Mouse (Mus musculus): ENCODE results near the gene Diras1. TPM values are rescaled to one million over a fixed set of nuclear protein-coding genes. Genes with fewer than 3 reads are reported as not detected.
A peak's percentile ranks its signal among the peaks of the same experiment; 100 is the strongest.
"Not testable (repeated sequence)": the region's sequence is repeated elsewhere in the genome, so short reads cannot be mapped to it uniquely, and the experiment has no call there.

Gene Diras1
- 104 and 119 TPM in 2 replicates for total RNA-seq (2014; rRNA removed)
- polyA plus RNA-seq (2015; fragmentation: Nextera tagmentation; extraction: Ambion mirVana), result 95.2 and 98.3 TPM in 2 replicates

DNA sequence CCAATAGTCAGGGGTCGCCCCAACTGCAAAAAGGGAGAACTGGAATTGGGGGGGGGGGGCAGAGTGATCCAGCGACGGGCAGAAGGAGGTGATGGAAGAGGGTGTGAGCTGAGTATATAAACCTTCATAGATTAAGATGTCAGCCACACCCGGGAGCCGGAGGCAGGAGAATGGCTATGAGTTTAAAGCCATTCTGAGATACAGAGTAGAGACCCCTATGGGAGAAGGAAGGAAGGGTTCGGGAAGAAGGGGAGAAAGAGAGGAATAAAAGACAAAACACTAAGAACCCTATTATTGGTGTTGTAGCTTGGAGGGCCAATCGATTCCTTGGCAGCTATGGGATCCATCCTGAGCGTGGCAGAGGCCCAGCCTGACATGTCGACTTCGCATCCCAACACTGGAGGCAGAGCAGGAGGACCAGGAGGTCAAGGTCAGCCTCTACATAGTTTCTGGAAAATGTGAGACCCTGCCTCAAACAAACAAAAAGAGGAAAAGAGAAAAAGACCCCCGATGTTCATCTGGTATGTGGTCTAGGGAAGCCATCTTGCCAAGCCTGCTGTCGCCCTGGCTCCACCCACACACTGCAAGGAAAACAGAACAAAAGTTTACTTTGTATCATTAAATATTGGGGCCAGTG lies at the start of gene Diras1:
Diras1 (minus strand) TSS at position 24 of the 637 bp plus-strand sequence.
- Histone ChIP-seq H3K36me3 (ENCODE audit: insufficient read depth, low read length) (peaks cover 10% of the 10 kb centered on the region), H3K9ac (replicated peaks; ENCODE audit: low read length, poor library complexity, severe bottlenecking) (peak within 1 kb of the TSS; percentile 85), H3K27ac (ENCODE audit: low read depth, low read length) (peak within 1 kb of the TSS; percentile 69), H3K4me3 (ENCODE audit: low read depth, low read length) (peak within 1 kb of the TSS; percentile 52), H3K4me1 (ENCODE audit: insufficient read depth, low read length) (peaks cover 16% of the 10 kb centered on the region), H3K27me3 (ENCODE audit: insufficient read depth, low read length) (no peaks in the 10 kb centered on the region), H3K4me2 (ENCODE audit: low read depth, low read length, poor library complexity, severe bottlenecking) (peak within 1 kb of the TSS; percentile 87), H3K9me3 (ENCODE audit: low read length) (no peaks in the 10 kb centered on the region)
- ATAC-seq (ENCODE audit: low FRiP score) (peak; percentile 45; the same call in 1 of the 2 replicates), DNase-seq (ENCODE audit: low spot score) (no peak)
- 38% methylated on average over 12 of the region's 12 CpGs for whole genome bisulfite sequencing
- peak; percentile 50 for TF ChIP-seq CTCF (IDR thresholded peaks at IDR 0.05)

DNA sequence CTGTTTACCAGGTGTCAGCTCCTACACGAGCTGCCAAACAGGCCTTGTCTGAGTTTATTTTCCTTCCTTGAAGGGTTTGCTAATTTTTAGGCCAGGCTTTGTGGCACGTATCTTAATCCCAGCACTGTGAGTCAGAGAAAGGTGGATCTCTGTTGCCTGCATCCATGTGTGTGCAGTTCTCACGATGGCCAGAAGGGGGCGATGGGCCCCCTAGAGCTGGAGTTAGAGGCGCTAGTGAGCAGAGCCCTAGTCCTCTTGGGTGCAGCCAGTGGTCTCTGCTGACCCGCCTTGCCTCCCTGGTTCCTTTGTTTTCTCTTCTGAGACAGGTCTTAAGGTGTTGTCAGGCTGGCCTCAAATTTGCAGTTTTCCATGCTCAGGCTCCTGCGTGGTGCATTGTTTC lies 48.0 kb upstream of the Diras1 start:
- Histone ChIP-seq H3K9ac (replicated peaks; ENCODE audit: low read length, poor library complexity, severe bottlenecking) (no peak overlapping the region), H3K27me3 (ENCODE audit: insufficient read depth, low read length) (no peaks in the 10 kb centered on the region), H3K4me3 (ENCODE audit: low read depth, low read length) (no peak overlapping the region), H3K27ac (ENCODE audit: low read depth, low read length) (no peak overlapping the region), H3K4me1 (ENCODE audit: insufficient read depth, low read length) (peaks cover 13% of the 10 kb centered on the region), H3K4me2 (ENCODE audit: low read depth, low read length, poor library complexity, severe bottlenecking) (no peak overlapping the region), H3K36me3 (ENCODE audit: insufficient read depth, low read length) (peaks cover 47% of the 10 kb centered on the region), H3K9me3 (ENCODE audit: low read length) (no peaks in the 10 kb centered on the region)
- 65% methylated on average over 7 of the region's 7 CpGs for WGBS
- no peak for DNase-seq (ENCODE audit: low spot score)
- no peak for ATAC-seq (ENCODE audit: low FRiP score)
- peak; percentile 69 for TF ChIP-seq CTCF (IDR thresholded peaks at IDR 0.05)

DNA sequence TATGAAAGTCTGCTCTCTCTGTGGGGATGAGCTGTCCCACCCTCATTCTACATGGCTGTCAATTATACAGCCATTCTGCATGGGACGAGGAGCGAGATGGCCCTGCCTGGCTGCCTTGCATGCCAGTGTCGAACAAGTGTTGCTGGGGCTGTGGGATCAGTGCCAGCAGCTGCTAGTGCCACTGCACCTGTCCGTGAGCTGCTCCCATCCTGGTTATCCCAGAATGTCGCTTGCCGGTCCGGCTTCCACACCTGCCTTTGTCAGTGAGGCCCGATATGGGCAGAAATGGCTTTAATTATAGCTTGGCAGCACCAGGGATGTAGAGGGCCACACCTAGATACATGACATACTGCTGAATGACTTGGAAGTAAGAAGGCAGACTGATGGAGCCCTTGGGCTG lies 46.8 kb upstream of the Diras1 start:
- no peak for ATAC-seq (ENCODE audit: low FRiP score)
- no peak overlapping the region for H3K9ac ChIP-seq (replicated peaks; ENCODE audit: low read length, poor library complexity, severe bottlenecking)

DNA sequence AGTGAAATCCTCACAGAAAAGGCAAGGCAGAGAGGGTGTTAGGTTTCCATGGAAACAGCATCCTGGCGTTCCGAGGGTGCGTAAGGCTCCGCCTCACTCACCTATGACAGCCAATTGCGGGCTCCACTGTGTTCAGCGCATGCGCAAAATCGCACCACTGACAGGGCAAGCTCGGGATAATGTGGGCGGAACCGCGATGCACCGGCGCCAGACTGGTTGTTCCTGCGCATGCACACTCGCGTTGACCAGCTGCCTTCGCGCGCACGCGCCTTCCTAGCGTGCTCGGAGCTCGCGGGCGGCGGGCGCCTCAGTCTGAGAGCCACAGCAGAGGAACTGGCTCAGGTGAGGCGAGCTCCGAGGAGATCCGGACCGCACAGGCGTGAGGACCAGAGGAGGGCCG lies 44.4 kb upstream of the Diras1 start, which contains the start of gene Thop1:
Thop1 (plus strand) TSS at position 200 of the 400 bp plus-strand sequence.
- ATAC-seq (ENCODE audit: low FRiP score), result peak; percentile 96
- under 1% methylated on average over 35 of the region's 35 CpGs for WGBS
- Histone ChIP-seq H3K9ac (replicated peaks; ENCODE audit: low read length, poor library complexity, severe bottlenecking) (peak within 1 kb of the TSS; percentile 83), H3K9me3 (ENCODE audit: low read length) (no peaks in the 10 kb centered on the region), H3K36me3 (ENCODE audit: insufficient read depth, low read length) (peaks cover 16% of the 10 kb centered on the region), H3K4me3 (ENCODE audit: low read depth, low read length) (peak within 1 kb of the TSS; percentile 66), H3K4me2 (ENCODE audit: low read depth, low read length, poor library complexity, severe bottlenecking) (peak within 1 kb of the TSS; percentile 79), H3K27me3 (ENCODE audit: insufficient read depth, low read length) (no peaks in the 10 kb centered on the region), H3K27ac (ENCODE audit: low read depth, low read length) (peak within 1 kb of the TSS; percentile 69), H3K4me1 (ENCODE audit: insufficient read depth, low read length) (peaks cover 13% of the 10 kb centered on the region)
- TF ChIP-seq CTCF (IDR thresholded peaks at IDR 0.05), result no peak; the same call in 1 of the 2 replicates
- DNase-seq (ENCODE audit: low spot score), result peak; percentile 100

More for the DNA sequence above, 46.8 kb upstream of the Diras1 start:
- Histone ChIP-seq H3K4me1 (ENCODE audit: insufficient read depth, low read length) (peaks cover 13% of the 10 kb centered on the region), H3K27me3 (ENCODE audit: insufficient read depth, low read length) (no peaks in the 10 kb centered on the region), H3K4me3 (ENCODE audit: low read depth, low read length) (no peak overlapping the region), H3K36me3 (ENCODE audit: insufficient read depth, low read length) (peaks cover 36% of the 10 kb centered on the region), H3K9me3 (ENCODE audit: low read length) (no peaks in the 10 kb centered on the region), H3K27ac (ENCODE audit: low read depth, low read length) (no peak overlapping the region), H3K4me2 (ENCODE audit: low read depth, low read length, poor library complexity, severe bottlenecking) (no peak overlapping the region)
- no peak for DNase-seq (ENCODE audit: low spot score)
- WGBS, result 92% methylated on average over 8 of the region's 8 CpGs
- no peak for TF ChIP-seq CTCF (IDR thresholded peaks at IDR 0.05)

DNA sequence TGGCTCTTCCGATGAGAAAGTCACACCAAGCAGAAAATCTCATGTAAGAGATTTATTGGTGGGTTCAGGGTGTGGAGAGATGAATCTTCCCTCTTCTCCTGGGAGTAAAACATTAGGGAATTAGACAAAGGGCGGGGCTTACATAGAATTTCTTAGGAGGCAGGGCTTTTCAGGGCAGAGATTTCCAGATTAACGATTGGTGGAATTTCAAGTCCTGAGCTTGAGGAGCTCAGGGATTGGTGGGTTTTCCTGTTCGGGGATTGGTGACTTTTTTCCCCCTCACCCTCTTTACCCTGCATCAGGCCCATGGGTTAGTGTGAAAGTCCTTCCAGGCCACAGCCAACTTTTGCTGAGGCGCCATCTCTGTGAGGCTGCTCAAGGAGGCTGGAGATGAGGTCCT lies 43.2 kb upstream of the Diras1 start:
- H3K27me3 ChIP-seq (ENCODE audit: insufficient read depth, low read length), result no peaks in the 10 kb centered on the region
- TF ChIP-seq CTCF (IDR thresholded peaks at IDR 0.05), result no peak
- no peak overlapping the region; the same call in 1 of the 2 replicates for H3K27ac ChIP-seq (ENCODE audit: low read depth, low read length)
- ATAC-seq (ENCODE audit: low FRiP score) (no peak), DNase-seq (ENCODE audit: low spot score) (no peak)
- H3K9ac ChIP-seq (replicated peaks; ENCODE audit: low read length, poor library complexity, severe bottlenecking), result no peak overlapping the region
- WGBS, result 84% methylated on average over 5 of the region's 5 CpGs
- no peak overlapping the region for H3K4me2 ChIP-seq (ENCODE audit: low read depth, low read length, poor library complexity, severe bottlenecking)
- peaks cover 7% of the 10 kb centered on the region for H3K36me3 ChIP-seq (ENCODE audit: insufficient read depth, low read length)
- peaks cover 13% of the 10 kb centered on the region for H3K4me1 ChIP-seq (ENCODE audit: insufficient read depth, low read length)
- H3K9me3 ChIP-seq (ENCODE audit: low read length), result no peaks in the 10 kb centered on the region
- H3K4me3 ChIP-seq (ENCODE audit: low read depth, low read length), result no peak overlapping the region

DNA sequence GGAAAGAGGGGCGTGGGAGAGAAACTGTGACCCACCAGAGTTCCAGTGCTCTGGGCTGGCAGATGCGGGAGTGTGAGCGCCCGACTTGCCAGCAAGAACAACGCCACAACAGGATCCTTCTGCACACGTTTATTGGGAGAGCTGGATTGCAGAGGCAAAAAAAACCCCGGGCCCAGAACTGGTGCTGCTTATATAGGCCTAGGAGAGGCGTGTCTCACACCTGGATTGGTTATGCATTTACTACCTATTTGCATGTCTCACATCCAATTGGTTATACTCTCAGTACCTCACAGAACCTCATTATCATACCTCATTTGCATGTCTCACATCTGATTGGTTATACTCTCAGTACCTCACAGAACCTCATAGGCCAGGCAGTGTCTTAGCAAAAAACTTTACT lies 39.1 kb upstream of the Diras1 start:
- not testable (repeated sequence) for H3K9me3 ChIP-seq (ENCODE audit: low read length); H3K27me3 ChIP-seq (ENCODE audit: insufficient read depth, low read length); ATAC-seq (ENCODE audit: low FRiP score); H3K4me2 ChIP-seq (ENCODE audit: low read depth, low read length, poor library complexity, severe bottlenecking); H3K27ac ChIP-seq (ENCODE audit: low read depth, low read length); H3K4me1 ChIP-seq (ENCODE audit: insufficient read depth, low read length); H3K4me3 ChIP-seq (ENCODE audit: low read depth, low read length); H3K36me3 ChIP-seq (ENCODE audit: insufficient read depth, low read length); H3K9ac ChIP-seq (replicated peaks; ENCODE audit: low read length, poor library complexity, severe bottlenecking); DNase-seq (ENCODE audit: low spot score)
- WGBS, result 85% methylated on average over 8 of the region's 8 CpGs
